Mouse (Mus musculus) right cerebral cortex, postnatal 14 days (tissue): ENCODE data around the gene Zfp940.
A peak's percentile ranks its signal among the peaks of the same experiment; 100 is the strongest.
"Not testable (repeated sequence)": the region's sequence is repeated elsewhere in the genome, so short reads cannot be mapped to it uniquely, and the experiment has no call there.

Source experiments
- DNase-seq: peaks from one replicate; pipeline ENCODE4 v3.0.0; 2022

Gene Zfp940

DNA sequence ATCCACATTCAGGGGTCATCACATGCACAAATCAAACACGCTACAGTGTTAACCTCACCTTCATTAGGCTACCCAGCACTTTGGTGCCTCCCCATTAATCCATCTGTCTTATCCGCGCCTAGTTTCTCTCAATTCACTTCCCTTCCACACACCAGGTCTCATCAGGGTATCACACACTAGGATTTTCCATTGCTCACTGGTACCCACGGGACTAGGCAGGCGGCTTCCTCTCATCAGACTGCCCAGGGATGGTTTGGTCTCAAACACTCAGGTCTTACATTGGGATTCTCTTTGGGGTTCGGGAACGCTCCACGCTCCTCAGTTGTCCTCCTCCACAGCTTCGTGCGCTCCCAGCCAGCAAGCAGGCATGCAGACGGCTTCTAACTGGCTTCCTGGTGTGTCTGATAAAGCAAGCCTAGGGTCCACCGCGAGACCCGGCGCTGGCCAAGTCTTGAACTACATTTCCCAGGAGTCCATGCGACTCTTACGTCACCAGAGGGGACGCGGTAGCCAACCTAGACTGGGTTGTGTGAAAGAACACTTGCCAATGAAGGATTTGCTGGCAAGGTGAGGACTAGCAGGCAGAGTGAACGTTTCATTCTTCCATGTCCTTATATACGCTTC, at the start of gene Zfp940:
Zfp940 (minus strand) TSS at position 451 of the 624 bp plus-strand sequence.
- DNase-seq, result peak; percentile 81

DNA sequence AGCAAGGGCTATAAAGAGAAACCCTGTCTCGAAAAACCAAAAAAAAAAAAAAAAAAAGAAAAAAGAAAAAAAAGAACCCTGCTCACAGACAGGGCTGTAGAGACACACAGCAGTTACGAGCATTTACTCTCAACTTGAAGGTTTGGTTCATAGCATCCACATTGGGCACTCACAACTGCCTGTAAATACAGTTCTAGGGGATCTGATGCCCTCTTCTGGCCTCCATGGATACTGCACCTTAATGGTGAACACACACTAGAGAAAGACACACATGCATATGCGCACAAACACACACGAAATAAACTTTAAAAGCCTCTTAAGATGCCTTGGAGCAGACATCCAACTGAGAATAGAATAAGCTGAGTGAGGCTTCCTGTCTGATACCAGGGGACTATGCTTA, 44.9 kb upstream of the Zfp940 start:
- DNase-seq, result no peak

- no peak for DNase-seq
Measured at GRCm38 (mm10) chr7:29892756-29893155, 39.3 kb upstream of the Zfp940 start.

GRCm38 (mm10) chr7:29890501-29890900, 37.0 kb upstream of the Zfp940 start:
- DNase-seq, result no peak

GRCm38 (mm10) chr7:29880916-29881315, 27.4 kb upstream of the Zfp940 start:
- DNase-seq, result no peak

GRCm38 (mm10) chr7:29880056-29880455, 26.6 kb upstream of the Zfp940 start:
- no peak for DNase-seq

DNA sequence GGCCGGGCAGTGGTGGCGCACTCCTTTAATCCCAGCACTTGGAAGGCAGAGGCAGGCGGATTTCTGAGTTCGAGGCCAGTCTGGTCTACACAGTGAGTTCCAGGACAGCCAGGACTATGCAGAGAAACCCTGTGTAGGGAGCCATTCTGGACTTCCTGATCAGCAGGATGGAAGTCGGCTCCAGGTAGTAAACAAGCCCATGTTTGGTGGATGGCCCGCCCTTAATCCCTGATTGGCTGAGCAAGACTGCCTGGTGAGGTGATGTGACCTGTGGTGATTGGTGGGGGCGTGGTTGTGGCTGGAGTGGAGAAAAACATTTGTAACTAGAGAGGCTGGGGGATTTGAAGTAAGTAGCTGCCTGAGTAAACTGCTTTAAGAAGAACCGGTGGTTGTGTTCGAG, 24.1 kb upstream of the Zfp940 start:
- not testable (repeated sequence) for DNase-seq

DNA sequence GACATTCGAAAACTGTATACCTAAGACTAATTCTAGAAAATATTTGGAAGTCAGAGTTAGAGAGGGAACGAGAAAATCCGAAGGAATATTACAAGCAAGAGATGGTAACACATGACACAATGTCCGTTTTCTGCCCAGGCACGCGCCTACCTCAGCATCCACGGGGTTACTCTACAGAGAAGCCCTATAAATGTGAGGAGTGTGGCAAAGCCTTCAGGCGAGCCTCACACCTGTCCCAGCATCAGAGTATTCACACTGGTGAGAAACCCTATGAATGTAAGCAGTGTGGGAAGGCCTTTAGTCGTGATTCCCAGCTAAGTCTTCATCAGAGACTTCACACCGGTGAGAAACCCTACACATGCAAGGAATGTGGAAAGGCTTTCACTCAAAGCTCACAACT, 20.8 kb upstream of the Zfp940 start:
- DNase-seq, result no peak

DNA sequence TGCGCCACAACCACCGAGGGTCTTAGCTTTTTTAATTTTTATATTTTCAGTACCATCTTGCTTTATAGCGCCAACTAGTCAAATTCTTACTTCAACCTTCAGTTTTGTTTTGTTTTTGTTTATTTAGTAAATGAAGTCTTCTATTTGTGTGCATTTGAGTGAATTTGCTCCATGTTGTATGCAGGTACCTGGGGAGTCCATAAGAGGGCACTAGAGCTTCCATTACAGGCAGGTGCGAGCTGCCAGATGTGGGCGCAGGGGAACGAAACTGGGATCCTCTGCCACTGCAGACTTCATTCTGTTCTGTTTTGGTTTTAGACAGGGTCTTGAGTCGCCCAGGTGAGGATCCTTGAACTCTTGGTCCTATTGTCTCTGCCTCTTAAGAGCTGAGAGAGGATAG, 8.2 kb upstream of the Zfp940 start:
- no peak for DNase-seq

- peak; percentile 90 for DNase-seq
Measured at GRCm38 (mm10) chr7:29859532-29860517, 6.4 kb upstream of the Zfp940 start, which contains the start of gene Zfp420. Gene Zfp420, plus strand, starts transcription at chr7:29859979.

DNA sequence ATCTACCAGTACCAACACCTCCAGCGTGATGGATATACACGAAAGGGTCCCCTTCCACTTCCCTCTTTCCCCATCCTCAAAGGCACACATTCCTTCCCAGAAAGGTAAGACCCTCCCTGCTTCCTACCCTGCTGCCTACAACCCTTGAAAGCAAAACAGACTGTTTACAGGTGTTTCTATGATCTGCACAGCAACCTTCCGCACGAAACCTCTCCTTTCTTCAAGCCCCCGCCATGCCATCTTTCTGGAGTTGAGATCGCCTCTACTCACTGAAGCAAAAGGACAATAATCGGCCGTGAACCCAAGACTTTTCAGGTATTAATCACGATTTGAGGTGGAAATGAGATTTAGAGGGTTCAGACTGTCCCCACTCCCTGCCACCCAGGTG, 644 bp downstream of the Zfp940 start:
- no peak for DNase-seq

DNA sequence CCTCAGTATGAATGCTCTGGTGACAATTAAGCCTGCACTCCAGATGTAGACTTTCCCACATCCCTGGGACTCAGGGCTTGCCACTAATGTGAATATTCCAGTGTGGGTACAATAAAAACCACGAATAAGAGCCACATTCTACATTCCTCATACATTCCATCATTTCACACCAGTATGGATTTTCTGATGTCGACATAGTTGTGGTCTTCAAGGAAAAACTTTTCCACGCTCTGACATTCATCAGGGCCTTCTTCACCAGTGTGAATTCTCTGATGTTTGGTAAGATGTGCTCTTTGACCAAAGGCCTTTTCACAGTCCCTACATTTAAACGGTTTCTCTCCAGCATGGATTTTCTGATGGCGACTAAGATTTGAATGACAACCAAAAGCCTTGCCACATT, 8.9 kb downstream of the Zfp940 start:
- DNase-seq, result no peak

GRCm38 (mm10) chr7:29842105-29842504, 11.4 kb downstream of the Zfp940 start:
- no peak for DNase-seq

GRCm38 (mm10) chr7:29839256-29839655, 14.2 kb downstream of the Zfp940 start:
- DNase-seq, result no peak

DNA sequence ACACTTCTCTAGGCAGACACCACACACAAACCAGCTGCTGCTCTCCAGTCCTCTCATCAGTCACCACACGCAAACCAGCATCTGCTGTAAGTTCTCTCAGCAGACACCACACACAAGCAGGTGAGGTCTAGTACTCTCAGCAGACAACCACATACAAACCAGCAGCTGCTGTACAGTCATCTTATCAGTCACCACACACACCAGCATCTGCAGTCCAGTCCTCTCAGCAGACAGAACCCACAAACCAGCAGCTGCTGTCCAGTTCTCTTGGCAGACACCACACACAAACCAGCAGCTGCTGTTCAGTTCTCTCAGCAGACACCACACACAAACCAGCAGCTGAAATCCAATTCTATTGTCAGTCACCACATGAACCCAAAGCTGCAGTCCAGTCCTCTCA, 16.7 kb downstream of the Zfp940 start:
- DNase-seq, result no peak

DNA sequence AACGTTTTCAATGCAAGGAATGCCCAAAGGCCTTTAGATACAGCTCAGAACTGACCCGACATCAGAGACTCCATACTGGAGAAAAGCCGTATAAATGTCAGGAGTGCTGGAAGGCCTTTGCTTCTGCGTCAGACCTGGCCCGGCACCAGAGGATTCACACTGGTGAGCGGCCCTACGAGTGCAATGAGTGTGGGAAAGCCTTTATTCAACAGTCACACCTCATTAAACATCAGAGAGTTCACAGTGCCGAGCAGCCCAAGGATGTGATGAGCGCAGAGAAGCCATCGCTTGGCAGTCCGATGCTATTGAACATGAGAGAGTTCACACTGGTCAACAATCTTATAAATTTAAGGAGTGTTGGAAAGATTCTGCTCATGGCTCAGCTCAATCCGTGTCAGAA, 23.7 kb downstream of the Zfp940 start:
- no peak for DNase-seq

DNA sequence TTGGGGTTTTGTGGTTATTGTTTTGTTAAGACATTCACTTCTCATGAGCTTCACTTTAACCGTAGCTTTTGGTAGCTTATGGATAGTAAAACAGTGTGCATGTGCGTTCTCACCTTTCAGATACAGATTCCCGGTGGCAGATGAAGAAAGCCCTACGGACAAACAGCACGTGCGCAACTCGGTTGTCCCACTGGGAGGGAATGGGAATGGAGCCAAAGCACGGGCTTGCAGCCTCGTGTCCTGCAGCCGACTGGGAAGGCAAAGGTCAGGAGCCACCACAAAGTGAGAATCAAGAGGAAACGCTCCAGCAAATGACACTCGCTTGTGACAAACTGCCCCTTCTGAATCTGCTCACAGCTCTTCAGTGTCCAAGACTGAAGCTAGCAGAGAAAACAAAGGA, 25.5 kb downstream of the Zfp940 start:
- DNase-seq, result no peak

- peak; percentile 46 for DNase-seq
Measured at GRCm38 (mm10) chr7:29818619-29819254, 34.7 kb downstream of the Zfp940 start.

- DNase-seq, result peak; percentile 80
Measured at GRCm38 (mm10) chr7:29815910-29816429, 37.5 kb downstream of the Zfp940 start, which contains the start of gene Zfp790. Gene Zfp790, plus strand, starts transcription at chr7:29816114.

GRCm38 (mm10) chr7:29815061-29815784, 38.2 kb downstream of the Zfp940 start:
- DNase-seq, result no peak

- no peak for DNase-seq
Measured at GRCm38 (mm10) chr7:29814381-29814780, 39.1 kb downstream of the Zfp940 start.

DNA sequence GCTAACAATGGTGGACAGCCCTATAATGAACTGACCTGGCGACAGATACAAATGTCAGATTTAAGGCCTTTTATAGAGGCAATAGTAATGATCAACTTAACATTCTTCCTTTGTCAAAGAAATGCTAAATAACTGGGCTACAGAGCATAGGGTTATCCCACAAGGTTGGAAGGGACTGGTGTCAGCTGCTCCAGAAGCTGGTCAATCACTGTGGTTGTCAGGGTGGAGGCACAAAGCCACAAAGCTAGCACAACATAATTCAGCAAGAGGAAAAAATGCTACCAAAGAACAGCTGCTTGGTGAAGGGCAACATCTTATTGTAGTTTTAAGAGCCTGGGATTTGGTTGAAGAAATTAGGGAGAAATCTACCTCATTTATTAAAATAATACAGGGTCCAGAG, 41.2 kb downstream of the Zfp940 start:
- DNase-seq, result no peak

GRCm38 (mm10) chr7:29807046-29807445, 46.4 kb downstream of the Zfp940 start:
- no peak for DNase-seq
